Mouse (Mus musculus): ENCODE data around the gene Kirrel3.

Gene Kirrel3

GRCm38 (mm10) chr9:34837700-34838462 is 352.2 kb downstream of the Kirrel3 start:
- DNase-seq, result no peak

- DNase-seq, result peak; percentile 17
Observed at GRCm38 (mm10) chr9:34843275-34843965, 357.7 kb downstream of the Kirrel3 start.

DNA sequence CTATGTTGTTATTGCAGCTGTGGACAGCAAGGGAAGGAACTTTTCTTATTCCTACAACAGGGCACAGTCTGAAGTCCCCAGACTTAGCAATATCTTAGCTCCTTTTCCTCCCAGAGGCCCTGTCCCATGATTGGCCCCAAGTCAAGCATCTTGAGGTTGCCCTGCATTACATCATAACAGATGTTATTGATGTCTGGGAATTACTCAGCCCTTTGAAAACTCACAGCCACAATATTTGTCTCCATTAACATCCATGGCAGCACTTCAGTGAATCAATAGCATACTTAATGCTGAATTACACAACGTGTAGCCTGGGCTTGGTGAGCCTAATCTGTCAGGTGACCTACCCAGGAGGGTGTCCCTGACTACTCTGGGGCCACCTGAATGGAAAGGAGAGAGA is 360.7 kb downstream of the Kirrel3 start:
- no peak for DNase-seq

- DNase-seq, result peak; percentile 22
Observed at GRCm38 (mm10) chr9:34847664-34848063, 362.0 kb downstream of the Kirrel3 start.

DNA sequence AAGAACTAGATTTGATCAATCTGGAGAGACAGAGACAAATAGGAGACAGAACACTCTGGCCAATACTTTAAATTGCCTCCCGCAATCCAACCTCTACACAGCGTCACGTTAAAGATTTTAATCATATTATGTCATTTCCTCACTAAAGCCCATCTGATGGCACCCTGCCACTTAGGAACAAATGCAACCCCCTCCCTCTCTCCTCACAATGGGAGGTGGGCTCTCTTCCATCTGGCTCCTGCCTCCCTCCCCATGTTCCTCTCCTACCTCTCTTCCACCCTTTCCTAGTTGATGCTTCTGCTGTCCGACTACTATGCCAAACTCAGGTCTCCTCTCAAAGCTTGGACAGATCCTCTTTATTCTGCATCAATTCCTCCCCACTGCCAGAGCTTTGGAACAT is 365.4 kb downstream of the Kirrel3 start:
- peak; percentile 35 for DNase-seq

GRCm38 (mm10) chr9:34857575-34857974 is 371.9 kb downstream of the Kirrel3 start:
- no peak for DNase-seq

GRCm38 (mm10) chr9:34858071-34858470 is 372.4 kb downstream of the Kirrel3 start:
- no peak for DNase-seq

GRCm38 (mm10) chr9:34860934-34861333 is 375.2 kb downstream of the Kirrel3 start:
- no peak for DNase-seq

- DNase-seq, result peak; percentile 81
Observed at GRCm38 (mm10) chr9:34861775-34862174, 376.1 kb downstream of the Kirrel3 start.

DNA sequence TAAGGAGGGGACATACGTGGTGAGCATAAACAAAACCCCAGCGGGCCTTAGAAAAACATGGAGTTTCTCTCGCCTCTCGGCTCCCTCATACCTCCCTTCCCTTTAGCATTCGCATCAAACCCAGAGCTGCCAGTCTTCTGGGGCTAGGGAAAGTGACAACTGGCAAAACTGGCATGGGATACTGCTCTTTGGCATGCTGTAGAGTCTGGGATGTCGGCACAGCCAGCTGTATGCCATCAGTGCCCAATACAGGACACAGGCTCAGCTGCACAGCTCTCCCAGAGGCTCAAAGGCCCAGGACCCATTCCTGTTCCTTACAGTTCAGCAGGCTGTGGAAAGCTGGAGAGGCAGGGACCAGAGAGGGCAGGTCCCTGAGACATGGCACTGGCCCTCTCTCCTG is 379.9 kb downstream of the Kirrel3 start:
- no peak for DNase-seq

- no peak for DNase-seq
Observed at GRCm38 (mm10) chr9:34871316-34871966, 385.7 kb downstream of the Kirrel3 start.

DNA sequence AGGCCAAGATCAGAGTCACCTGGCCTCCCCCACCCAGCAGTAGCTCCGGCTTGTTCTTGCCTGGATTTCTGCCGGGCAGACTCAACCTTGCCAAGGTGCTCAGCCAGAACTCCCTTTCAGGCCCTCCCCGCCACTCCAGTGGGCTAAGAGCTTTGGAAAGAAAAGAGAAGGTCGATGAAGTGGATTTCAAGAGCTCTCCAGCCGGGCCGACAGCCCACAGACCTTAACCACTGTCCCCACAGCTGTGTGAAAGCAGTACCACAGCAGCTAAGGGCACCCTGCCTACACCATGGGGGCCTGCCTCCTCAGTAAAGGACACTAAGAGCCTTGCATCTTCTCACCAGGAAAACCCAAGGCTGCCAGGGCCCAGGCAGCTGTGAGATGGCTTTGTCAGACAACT is 389.5 kb downstream of the Kirrel3 start:
- peak; percentile 44 for DNase-seq

DNA sequence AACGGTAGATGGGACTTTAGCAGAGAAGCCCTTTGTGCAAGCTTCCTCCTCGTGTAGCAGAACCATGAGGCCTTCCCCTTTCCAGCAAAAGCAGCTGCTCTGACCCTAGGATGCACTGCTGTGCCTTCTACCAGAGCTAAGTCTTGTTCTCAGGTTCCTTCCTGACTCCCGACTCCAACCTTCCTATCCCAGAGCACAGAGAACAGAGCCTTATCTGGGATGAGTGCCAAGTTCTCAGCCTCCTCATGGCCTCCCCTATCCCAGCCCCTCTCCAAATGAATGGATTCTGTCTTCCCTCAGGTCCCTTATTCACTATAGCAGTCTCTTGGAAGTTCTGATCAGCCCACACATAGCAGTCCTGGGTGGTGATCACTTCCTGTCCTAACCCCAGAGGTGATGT is 391.5 kb downstream of the Kirrel3 start:
- DNase-seq, result no peak

GRCm38 (mm10) chr9:34877799-34878198 is 392.1 kb downstream of the Kirrel3 start:
- peak; percentile 86 for DNase-seq

DNA sequence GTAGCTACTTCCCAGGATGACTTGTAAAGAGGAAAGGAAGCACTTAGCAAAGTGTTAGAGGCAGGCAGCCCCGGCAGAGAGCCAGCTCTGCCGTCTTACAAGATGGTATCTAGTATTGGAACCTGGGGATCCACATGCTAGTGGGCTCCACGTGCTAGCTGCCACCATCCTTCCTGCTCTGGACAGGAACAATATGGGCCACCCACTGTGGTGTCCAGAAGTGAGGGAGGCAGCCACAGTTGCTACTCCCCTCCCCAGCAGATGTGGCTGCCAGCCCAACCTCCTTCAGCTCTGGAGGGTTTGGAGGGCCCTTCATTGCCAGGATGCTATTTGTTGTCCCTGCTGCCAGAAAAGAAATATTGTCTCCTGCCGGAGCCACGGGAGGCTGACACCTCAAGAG is 396.1 kb downstream of the Kirrel3 start:
- no peak for DNase-seq

DNA sequence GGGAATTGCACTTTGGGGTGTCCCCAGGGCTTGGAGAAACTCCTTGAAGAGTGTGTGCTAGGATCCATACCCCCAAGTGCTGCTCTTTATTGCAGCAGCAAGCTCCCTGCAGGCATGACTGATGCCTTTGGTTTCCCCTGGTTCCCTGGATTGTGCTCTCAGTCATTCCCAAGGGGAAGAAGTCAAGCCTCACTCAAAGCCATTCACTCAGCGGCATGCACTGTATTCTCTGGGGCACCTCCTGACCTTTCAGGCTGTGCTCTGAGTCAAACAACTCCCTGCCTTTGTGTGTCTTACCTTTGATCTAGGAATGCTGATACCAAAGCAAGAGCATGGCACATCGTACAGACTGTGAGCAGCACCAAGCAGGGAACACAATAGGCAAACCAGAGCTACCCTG is 396.5 kb downstream of the Kirrel3 start:
- DNase-seq, result no peak

GRCm38 (mm10) chr9:34883122-34883521 is 397.4 kb downstream of the Kirrel3 start:
- DNase-seq, result peak; percentile 88

- no peak for DNase-seq
Observed at GRCm38 (mm10) chr9:34884325-34884724, 398.6 kb downstream of the Kirrel3 start.

- DNase-seq, result peak; percentile 66
Observed at GRCm38 (mm10) chr9:34884942-34885341, 399.2 kb downstream of the Kirrel3 start.

DNA sequence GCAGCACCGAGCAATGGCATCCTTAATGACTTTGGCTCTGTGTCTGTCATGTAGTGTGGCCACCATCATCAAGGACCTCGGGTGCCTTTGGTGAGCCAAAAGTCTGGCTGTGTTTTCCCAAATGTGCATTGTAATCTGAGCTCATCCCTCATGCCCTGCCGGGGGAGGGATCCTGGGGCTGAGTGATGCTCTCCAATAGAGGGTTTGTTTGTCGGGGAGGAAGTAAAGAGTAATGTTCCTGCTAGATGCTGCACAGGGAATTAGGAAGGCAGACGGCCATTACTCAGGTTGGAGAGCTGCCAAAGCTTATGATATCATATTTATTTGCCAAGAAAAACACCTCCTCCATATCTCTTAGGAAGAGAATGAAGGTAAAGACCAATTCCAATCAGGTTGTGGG is 401.1 kb downstream of the Kirrel3 start:
- DNase-seq, result peak; percentile 88

DNA sequence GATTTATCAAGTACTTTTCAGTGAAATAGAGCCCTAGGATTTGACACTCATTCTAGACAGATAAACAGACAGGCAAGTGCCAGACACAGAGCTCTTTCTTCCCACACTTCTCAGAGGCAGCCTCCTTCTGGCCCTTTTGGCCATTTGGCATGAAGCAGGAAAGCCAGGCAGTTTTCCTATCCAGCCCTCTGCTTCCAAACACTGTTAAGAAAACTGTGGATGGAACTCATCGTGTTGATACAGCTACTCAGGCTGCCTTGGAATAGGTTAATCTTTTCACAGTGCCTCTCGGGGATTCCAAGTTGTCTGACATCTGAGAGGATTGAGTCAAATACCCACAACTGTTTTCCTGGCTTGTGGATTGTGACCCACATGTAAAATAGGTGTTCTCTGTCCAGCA is 401.5 kb downstream of the Kirrel3 start:
- DNase-seq, result peak; percentile 80

- no peak for DNase-seq
Observed at GRCm38 (mm10) chr9:34888298-34888697, 402.6 kb downstream of the Kirrel3 start.

GRCm38 (mm10) chr9:34901216-34901615 is 415.5 kb downstream of the Kirrel3 start:
- DNase-seq, result peak; percentile 62

- DNase-seq, result peak; percentile 97
Observed at GRCm38 (mm10) chr9:34901888-34902287, 416.2 kb downstream of the Kirrel3 start.
